Mouse (Mus musculus): Measurements from ENCODE around the gene Pik3r4.

The Pik3r4 gene

DNA sequence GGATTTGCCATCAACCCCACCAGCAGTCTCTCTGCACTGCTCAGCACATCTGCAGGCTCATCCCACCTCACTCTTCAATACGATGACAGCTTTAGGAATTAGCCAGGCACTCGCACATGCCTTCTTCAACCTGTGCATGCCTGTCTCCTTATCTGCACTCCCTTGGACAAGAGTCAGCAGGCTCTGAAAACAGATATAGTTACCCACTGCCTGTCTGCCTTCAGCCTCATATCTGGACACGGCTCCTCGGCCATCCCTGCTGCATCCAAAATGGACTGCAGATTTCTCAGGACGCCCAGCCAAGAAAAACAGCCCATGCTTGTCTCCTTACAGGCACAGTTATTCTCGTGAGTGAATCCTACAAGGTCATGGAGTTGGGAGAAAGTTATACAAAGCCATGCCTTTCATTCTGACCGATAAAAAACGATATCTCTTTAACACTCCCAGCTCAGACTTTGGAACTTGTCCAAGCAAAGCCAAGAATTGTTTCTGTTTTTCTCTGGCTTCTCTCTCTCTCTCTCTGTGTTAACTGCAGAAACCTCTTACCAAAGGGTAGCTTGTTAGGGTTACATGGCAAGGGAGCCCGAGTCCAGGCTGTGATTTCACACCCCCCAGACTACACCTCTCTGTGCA lies 55.1 kb downstream of the Pik3r4 start:
- DNase-seq (ENCODE audit: low read depth), result peak; percentile 9

DNA sequence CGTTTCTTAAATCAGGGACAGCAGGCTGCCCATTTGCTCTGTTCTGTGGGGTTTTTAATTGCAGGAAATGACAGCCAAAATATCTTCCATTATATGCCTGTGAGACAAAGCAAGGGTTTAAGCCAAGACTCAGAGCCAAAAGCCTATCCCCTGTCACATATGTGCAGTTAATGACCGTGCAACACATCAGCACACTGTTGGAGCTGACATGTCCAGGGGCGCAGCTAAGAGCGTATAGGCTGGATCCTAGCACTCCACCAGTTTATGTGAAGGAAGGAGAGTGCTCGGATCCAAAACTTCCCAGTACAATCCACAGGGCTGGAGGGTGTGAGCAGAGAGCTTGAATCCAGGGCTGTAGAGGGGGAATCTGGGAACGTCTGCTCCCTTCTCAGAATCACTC lies 57.9 kb downstream of the Pik3r4 start:
- DNase-seq (ENCODE audit: low read depth), result no peak

DNA sequence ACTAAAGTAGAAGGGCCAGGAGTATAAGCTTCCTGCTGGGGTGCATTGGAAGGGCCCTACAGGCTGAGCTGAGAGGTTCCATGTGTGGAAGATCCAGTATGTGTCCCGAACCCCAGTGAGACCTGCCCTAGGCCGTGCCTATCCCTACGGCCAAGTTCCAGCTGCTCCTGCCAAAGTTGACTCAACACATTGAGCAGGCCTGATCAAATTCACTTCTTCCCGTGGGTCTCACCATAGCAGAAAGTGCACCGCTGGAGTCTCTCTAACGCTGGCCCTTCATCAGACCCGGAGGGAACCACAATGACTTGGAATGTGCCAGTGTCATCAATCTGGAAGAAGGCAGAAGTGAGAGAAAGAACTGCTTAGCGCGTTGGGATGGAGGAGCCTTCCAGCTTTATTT lies 59.2 kb downstream of the Pik3r4 start:
- DNase-seq (ENCODE audit: low read depth), result no peak

DNA sequence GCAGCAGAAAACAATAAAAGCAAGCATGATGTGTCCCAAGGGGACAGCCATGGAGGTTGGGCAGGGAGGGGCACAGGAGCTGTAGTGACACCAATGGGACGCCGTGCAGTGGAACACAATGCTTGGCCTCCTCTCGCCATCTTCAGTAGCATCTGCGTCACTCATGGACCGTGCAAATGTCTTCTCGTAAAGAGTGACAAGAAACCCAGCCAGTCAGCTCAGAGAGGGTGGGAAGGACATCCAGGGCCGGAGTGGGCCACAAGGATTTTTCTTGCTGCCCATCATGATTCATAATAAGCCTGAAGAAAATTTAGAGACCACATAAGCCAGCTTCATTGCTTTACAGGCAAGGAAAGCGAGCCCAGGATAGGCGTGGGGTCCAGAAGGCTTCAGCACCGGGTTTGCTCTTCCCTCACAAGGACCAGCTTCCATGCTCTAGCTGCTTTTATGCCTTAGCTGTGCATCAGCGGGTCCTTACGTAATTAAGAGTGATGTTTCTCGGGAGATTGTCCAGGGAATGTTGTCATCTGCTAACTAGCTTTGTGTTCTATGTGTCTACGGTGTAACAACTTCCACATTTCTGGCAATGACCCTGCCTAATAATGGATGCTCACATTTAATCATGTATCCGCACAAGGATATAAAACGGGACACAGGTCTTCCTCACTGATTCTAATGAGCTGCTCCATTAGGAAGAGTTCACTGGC lies 61.6 kb downstream of the Pik3r4 start:
- DNase-seq (ENCODE audit: low read depth), result no peak

DNA sequence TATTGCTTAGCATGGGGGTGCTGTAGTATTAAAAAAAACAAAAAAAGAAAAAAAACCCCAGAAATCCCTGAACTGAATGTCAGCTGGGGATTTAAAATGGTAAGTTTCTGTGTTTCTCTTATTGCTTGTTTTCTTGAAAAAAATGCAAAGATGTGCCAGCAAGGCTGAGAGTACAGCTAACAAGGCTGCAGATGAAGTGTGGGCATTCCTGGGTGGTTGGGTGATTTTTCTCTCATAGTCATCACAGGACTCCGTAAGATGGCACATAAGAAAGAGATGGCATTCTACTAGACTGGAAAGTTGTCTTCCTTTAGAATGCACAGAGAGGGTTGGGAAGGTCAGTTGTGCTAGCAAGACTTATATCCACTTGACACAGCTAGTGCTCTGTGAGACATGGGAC lies 62.2 kb downstream of the Pik3r4 start:
- no peak for DNase-seq (ENCODE audit: low read depth)

DNA sequence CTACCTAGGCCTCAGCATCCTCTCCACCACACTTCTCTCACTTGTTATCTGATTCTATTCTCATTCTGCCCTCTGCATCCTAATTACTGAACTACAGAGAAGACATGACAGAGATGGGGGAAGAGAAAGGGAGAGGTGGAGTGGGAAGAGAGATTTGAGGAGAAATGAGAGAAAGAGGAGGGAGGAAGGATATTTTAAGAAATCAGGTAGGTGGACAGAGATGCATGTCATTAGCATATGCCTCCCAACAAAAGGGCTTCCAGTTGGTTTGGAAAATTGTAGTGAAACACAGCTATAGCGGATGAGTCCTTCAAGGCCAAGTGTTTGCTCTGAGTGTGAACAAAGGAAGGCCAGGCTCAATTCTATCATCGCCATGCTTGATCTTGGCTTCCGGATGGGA lies 69.3 kb downstream of the Pik3r4 start:
- no peak for DNase-seq (ENCODE audit: low read depth)

DNA sequence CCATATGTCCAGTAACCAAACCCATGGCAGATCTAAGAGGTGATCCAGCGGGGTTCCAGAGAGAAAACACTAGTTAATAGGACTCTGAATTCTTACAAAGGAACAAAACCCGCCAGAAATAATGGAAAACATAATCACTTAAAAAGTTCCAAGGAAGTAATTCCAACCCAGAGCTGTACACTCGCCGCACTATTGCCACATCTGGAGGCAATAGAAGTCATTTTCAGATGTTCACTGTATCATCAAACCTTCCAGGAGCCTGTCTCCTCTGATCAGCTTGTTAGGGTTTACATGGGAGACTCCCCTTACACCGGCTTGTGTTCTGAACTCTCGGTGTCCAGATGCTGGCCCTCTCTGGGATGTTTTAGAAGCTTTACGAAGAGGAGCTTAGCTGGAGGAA lies 76.6 kb downstream of the Pik3r4 start:
- no peak for DNase-seq (ENCODE audit: low read depth)

DNA sequence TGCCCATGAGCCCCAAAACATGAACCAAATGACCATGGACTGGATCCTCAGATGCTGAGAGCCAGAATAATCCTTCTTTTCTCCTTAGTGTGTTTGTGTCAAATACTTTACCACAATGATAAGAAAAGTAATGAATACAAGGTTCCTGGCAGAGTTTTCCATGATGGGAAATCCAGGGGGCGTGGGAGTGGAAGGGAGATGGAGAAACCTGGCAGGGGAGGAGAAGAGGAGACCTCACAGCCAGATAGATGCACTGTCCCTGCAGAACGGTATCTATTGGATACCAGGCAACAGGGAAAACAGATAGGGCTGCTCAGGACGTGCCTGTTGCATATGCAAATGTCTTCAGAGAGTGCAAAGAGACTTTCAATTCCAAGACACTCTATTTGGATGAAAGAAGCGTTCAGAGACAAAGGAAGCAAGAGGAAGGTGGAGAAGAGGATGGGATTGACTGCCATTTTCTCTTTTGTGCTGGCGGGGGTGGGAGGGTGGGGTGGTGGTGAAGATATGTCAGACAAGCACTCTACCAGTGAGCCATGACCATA lies 77.1 kb downstream of the Pik3r4 start:
- DNase-seq (ENCODE audit: low read depth), result no peak

DNA sequence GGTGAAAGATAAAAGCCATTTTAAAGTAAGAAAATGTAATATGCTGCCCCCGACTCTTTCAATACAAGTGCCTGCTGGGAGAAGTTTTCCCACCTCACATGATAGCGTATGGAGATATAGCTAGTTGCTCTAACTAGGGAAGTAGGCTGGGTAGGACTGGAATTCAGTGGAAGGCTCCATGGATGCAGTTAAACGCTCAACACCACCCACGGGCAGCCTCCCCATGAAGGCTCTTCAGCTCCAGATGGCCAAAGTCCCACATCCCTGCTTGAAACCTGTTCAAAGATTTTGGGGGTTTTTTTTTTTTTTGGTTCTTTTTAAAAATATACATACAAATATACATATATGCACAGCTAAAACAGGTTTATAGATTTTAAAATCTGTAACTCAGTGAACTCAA lies 77.7 kb downstream of the Pik3r4 start:
- no peak for DNase-seq (ENCODE audit: low read depth)

DNA sequence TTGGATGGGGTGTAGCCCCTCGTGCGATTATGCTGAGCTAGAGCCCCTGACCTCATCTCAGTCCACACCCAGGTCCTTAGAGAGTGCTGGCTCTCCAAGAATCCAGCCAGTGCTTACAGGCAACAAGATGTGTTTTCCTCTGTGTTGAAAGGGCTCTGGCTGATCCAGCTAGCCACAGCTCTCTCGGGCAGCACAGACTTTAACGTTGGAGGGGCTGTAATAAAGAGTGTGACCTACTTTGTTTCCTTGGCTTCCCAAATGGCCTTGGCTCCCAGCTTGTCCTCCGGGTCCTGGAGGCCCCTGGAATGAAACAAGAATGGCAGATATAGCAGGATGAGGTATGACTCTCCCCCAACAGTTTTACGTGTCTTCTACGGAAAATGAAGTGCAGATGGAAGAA lies 89.2 kb downstream of the Pik3r4 start:
- DNase-seq (ENCODE audit: low read depth), result no peak

DNA sequence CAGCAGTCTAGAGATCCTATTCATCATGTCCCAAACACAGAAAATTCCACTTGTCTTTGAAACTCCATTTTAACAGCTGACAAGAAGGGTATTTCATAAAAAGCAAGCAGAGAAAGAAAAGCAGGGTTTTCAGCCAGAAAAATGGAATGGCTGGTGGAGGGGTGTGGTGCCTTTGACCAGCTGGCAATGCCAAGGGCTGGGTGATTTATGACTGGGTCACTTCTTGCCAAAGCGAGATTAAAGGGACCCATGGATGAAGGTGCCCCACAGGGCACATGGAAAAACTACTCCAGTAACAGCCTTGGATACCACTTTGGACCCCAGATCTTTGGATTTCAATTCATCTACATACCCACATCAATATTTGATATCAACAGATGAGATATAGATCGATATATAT lies 91.9 kb downstream of the Pik3r4 start:
- DNase-seq (ENCODE audit: low read depth), result no peak

DNA sequence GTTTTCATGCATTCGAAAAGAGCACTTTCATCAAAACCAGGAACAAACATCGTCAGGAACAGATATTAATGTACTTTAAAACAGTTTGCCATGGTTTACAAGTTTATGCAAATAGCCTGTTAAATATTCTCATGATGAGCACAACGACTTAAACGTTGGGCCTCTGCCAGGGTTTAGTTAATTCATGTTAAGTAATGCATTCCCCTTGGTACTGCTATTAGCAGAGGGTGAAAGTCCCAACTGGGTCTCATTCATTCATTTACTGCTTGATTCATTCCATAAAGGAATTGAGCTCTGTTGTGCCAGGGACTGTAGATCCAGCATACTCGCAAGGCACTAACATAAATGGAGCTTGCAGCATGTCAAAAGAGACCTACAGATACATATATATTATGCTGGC lies 92.4 kb downstream of the Pik3r4 start:
- no peak for DNase-seq (ENCODE audit: low read depth)
